ENCODE assay signal across 10 mouse cellular contexts in the genomic region with DNA sequence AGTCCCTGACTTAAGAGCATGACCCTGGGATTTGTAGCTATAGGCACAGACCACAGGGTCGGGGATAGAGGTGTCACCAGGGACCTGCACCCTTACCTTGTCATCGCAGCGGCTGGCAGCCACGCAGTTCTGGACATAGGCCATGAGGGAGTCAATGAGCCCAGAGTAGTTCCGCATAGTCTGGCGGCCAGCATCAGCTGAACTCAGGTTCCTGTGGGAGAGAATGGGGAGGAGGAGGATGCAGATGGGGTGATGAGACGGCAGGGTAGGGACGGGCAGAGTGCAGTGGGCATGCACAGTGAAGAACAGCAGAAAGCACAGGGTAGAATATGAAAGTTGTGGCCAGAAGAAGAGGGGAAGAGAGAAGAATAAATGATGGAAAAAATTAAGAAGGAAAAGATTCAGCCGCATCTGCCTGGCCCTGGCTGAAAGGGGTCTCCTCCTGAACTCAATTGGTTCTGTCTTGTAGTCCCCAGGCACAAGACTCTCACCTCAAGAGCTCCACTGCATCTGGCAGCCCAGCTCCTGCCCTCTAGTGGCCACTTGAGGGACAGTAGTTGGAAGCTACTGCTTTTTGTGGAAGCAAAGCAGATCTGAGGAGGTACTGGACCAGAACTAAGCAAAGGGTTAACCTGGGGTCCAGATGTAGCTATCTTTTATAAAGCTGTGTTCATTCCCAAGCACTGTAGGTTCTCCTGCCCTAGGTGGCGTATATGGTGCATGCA. TPM values are rescaled to one million over a fixed set of nuclear protein-coding genes. Genes with fewer than 3 reads are reported as not detected.
A peak's percentile ranks its signal among the peaks of the same experiment; 100 is the strongest.
DNase-seq lines count a peak whose midpoint lies in the region; ATAC-seq and TF ChIP-seq lines count a peak whose summit lies in the region.
"Had no signal": no experiment of that assay in that cellular context is flagged by ENCODE, and none has a peak within 500 bp of the region (broad histone marks: within the 10 kb centered on the region; RNA-seq: fewer than 3 reads in every experiment).

No protein-coding gene starts in this region.

- H3K4me2 ChIP-seq in forebrain, embryonic 15.5 days (replicated peaks): no peak overlapping the region

- no peaks in the 10 kb centered on the region for H3K27me3 ChIP-seq in forebrain, embryonic 10.5 days (ENCODE audit: poor library complexity, severe bottlenecking)
- no peaks in the 10 kb centered on the region for H3K27me3 ChIP-seq in forebrain, embryonic 15.5 days
- H3K27me3 ChIP-seq in G1E (ENCODE audit: insufficient read depth, low read length): peaks cover 24% of the 10 kb centered on the region

- WGBS in forebrain, embryonic 10.5 days: 72% methylated on average over 10 of the region's 10 CpGs
- WGBS in forebrain, embryonic 15.5 days: 73% methylated on average over 10 of the region's 10 CpGs

- no peak overlapping the region for H3K9ac ChIP-seq in forebrain, embryonic 15.5 days (replicated peaks)

- no peak overlapping the region for H3K27ac ChIP-seq in forebrain, embryonic 10.5 days
- H3K27ac ChIP-seq in forebrain, embryonic 15.5 days (replicated peaks): no peak overlapping the region

- peak; percentile 66 for DNase-seq in forebrain, embryonic 10.5 days (ENCODE audit: extremely low spot score, low spot score)
- DNase-seq in G1E (ENCODE audit: low spot score): peak; percentile 26
- DNase-seq in cerebellum, adult 9-10 months: peak; percentile 33
- peak; percentile 59 for DNase-seq in gastrocnemius, postnatal 10 days
- peak; percentile 59 to 71 for DNase-seq in layer of hippocampus, postnatal 10 days (ENCODE audit: low spot score in 2 of 2)
- DNase-seq in mesoderm, embryonic 11.5 days (ENCODE audit: low read depth, low spot score): peak; percentile 68
- DNase-seq in spleen, postnatal 4 days (ENCODE audit: low spot score in 2 of 2): peak; percentile 66 to 83

- ATAC-seq in forebrain, embryonic 15.5 days (replicated peaks): no peak
- ATAC-seq in G1E (ENCODE audit: extremely low read depth, insufficient number of reproducible peaks, low FRiP score, poor library complexity, severe bottlenecking): no peak
- ATAC-seq: Patski had no signal

- peak; percentile 90 for TF ChIP-seq CTCF in G1E (IDR thresholded peaks at IDR 0.05; ENCODE audit: low read depth, low read length)

- no peaks in the 10 kb centered on the region for H3K9me3 ChIP-seq in forebrain, embryonic 10.5 days
- H3K9me3 ChIP-seq in forebrain, embryonic 15.5 days: no peaks in the 10 kb centered on the region
- H3K9me3 ChIP-seq in G1E (replicated peaks): no peaks in the 10 kb centered on the region

- H3K4me1 ChIP-seq in forebrain, embryonic 10.5 days: no peaks in the 10 kb centered on the region
- no peaks in the 10 kb centered on the region for H3K4me1 ChIP-seq in forebrain, embryonic 15.5 days
- no peaks in the 10 kb centered on the region for H3K4me1 ChIP-seq in G1E (ENCODE audit: insufficient read depth, low read depth, low read length)

- no peak overlapping the region for H3K4me3 ChIP-seq in forebrain, embryonic 10.5 days
- no peak overlapping the region for H3K4me3 ChIP-seq in forebrain, embryonic 15.5 days
- H3K4me3 ChIP-seq in G1E (ENCODE audit: low read depth, low read length): no peak overlapping the region

- no peaks in the 10 kb centered on the region for H3K36me3 ChIP-seq in forebrain, embryonic 10.5 days (replicated peaks)
- H3K36me3 ChIP-seq in forebrain, embryonic 15.5 days: no peaks in the 10 kb centered on the region
- no peaks in the 10 kb centered on the region for H3K36me3 ChIP-seq in G1E (replicated peaks)

RNA-seq across cellular contexts. Expression of gene Pkp1, which starts 36.5 kb away (rescaled TPM):
- polyA plus RNA-seq in forebrain, embryonic 10.5 days (2016; fragmentation: Nextera tagmentation; extraction: Ambion mirVana): 0.07 TPM in 1 of 2 replicates, not detected in the other
- not detected in 2 replicates for polyA plus RNA-seq in forebrain, embryonic 15.5 days (2015; fragmentation: Nextera tagmentation; extraction: Ambion mirVana)
- total RNA-seq in G1E (2014; fragmentation: Nextera tagmentation) (not detected in 2 replicates), G1E (2017) (under 0.01 and 0.05 TPM in 2 replicates)
- not detected in 2 replicates for polyA plus RNA-seq in G1E (2012)
- under 1 TPM in 1 of 2 experiments, not detected in 1; 0.07 TPM for total RNA-seq in gastrocnemius, postnatal 10 days (2021)
- total RNA-seq in layer of hippocampus, postnatal 10 days (2021): under 1 TPM in 1 of 2 experiments, not detected in 1; 0.09 TPM
- total RNA-seq: layer of hippocampus, postnatal 25 days had no signal

RNA-seq across cellular contexts. Expression of gene Tnnt2, which starts 46.4 kb away (rescaled TPM):
- 0.45 TPM in 1 of 2 replicates, not detected in the other for polyA plus RNA-seq in forebrain, embryonic 10.5 days (2016; fragmentation: Nextera tagmentation; extraction: Ambion mirVana)
- polyA plus RNA-seq in forebrain, embryonic 15.5 days (2015; fragmentation: Nextera tagmentation; extraction: Ambion mirVana): 0.75 and 5.7 TPM in 2 replicates
- total RNA-seq in G1E (2014; fragmentation: Nextera tagmentation): not detected in 2 replicates
- total RNA-seq in G1E (2017): 0.17 and 0.38 TPM in 2 replicates
- not detected in 2 replicates for polyA plus RNA-seq in G1E (2012)
- total RNA-seq in gastrocnemius, postnatal 10 days (2021): 10 to 100 TPM; 41.1 to 52.6 TPM
- 1 to 10 TPM in 1 of 2 experiments, under 1 TPM in 1; 0.42 to 1.7 TPM for total RNA-seq in layer of hippocampus, postnatal 10 days (2021)

Comparison
In these comparisons a context has a peak if more than half of its experiments do, and no peak if none do; other contexts are left out.
1. RNA of gene Tnnt2, which starts 46.4 kb away (total RNA-seq): 41.1 to 52.6 TPM in gastrocnemius, postnatal 10 days; 0.42 to 1.7 TPM in layer of hippocampus, postnatal 10 days and 0.17 to 0.38 TPM in G1E; every median in the first group is over 10 times any median in the second.
2. Peak in every context shown above with its lines, with median percentiles within 50 percentile points of each other: DNase-seq.